Mouse (Mus musculus): ENCODE measurements around the gene Foxg1. TPM values are rescaled to one million over a fixed set of nuclear protein-coding genes. Genes with fewer than 3 reads are reported as not detected.

Gene Foxg1
- polyA plus RNA-seq, 1 experiment: not detected

- TF ChIP-seq CTCF (IDR thresholded peaks at IDR 0.05; ENCODE audit: borderline replicate concordance, insufficient read depth, low read depth, low read length) (no peak), POLR2A (IDR thresholded peaks at IDR 0.05; ENCODE audit: borderline replicate concordance, insufficient read depth, low read length) (no peak)
- DNase-seq: no peak
- Histone ChIP-seq H3K27ac (ENCODE audit: insufficient read depth, low read length) (no peak overlapping the region), H3K27me3 (ENCODE audit: control insufficient read depth, insufficient read depth, low read length) (peaks cover 24% of the 10 kb centered on the region; the same call in 1 of the 2 replicates), H3K4me1 (ENCODE audit: control insufficient read depth, insufficient read depth, low read length) (no peaks in the 10 kb centered on the region), H3K4me3 (replicated peaks; ENCODE audit: insufficient read depth, low read depth, low read length) (no peak overlapping the region)
- WGBS: 6% methylated on average over 19 of the region's 19 CpGs
These were observed 617 bp upstream of the Foxg1 start for GRCm38 (mm10) chr12:49381721-49382365.

GRCm38 (mm10) chr12:49383521-49384133, 1.2 kb downstream of the Foxg1 start:
- Histone ChIP-seq H3K4me1 (ENCODE audit: control insufficient read depth, insufficient read depth, low read length) (no peaks in the 10 kb centered on the region), H3K27me3 (ENCODE audit: control insufficient read depth, insufficient read depth, low read length) (peaks cover 19% of the 10 kb centered on the region; the same call in 1 of the 2 replicates), H3K27ac (ENCODE audit: insufficient read depth, low read length) (no peak overlapping the region), H3K4me3 (replicated peaks; ENCODE audit: insufficient read depth, low read depth, low read length) (no peak overlapping the region)
- no peak for TF ChIP-seq POLR2A (IDR thresholded peaks at IDR 0.05; ENCODE audit: borderline replicate concordance, insufficient read depth, low read length)
- no peak for TF ChIP-seq CTCF (IDR thresholded peaks at IDR 0.05; ENCODE audit: borderline replicate concordance, insufficient read depth, low read depth, low read length)
- DNase-seq: no peak
- WGBS: 2% methylated on average over 62 of the region's 67 CpGs

- H3K27me3 ChIP-seq (ENCODE audit: control insufficient read depth, insufficient read depth, low read length): peaks cover 19% of the 10 kb centered on the region; the same call in 1 of the 2 replicates
- no peaks in the 10 kb centered on the region for H3K4me1 ChIP-seq (ENCODE audit: control insufficient read depth, insufficient read depth, low read length)
- H3K27ac ChIP-seq (ENCODE audit: insufficient read depth, low read length): no peak overlapping the region
- H3K4me3 ChIP-seq (replicated peaks; ENCODE audit: insufficient read depth, low read depth, low read length): no peak overlapping the region
- no peak for TF ChIP-seq CTCF (IDR thresholded peaks at IDR 0.05; ENCODE audit: borderline replicate concordance, insufficient read depth, low read depth, low read length)
- TF ChIP-seq POLR2A (IDR thresholded peaks at IDR 0.05; ENCODE audit: borderline replicate concordance, insufficient read depth, low read length): no peak
- no peak for DNase-seq
- WGBS: 2% methylated on average over 45 of the region's 66 CpGs
These were observed 1.9 kb downstream of the Foxg1 start for GRCm38 (mm10) chr12:49384295-49384875.

- H3K27me3 ChIP-seq (ENCODE audit: control insufficient read depth, insufficient read depth, low read length): peaks cover 19% of the 10 kb centered on the region; the same call in 1 of the 2 replicates
- no peak for DNase-seq
- 2% methylated on average over 71 of the region's 75 CpGs for WGBS
- H3K4me1 ChIP-seq (ENCODE audit: control insufficient read depth, insufficient read depth, low read length): no peaks in the 10 kb centered on the region
- H3K27ac ChIP-seq (ENCODE audit: insufficient read depth, low read length): no peak within 1 kb of the TSS
- H3K4me3 ChIP-seq (replicated peaks; ENCODE audit: insufficient read depth, low read depth, low read length): no peak within 1 kb of the TSS
- TF ChIP-seq POLR2A (IDR thresholded peaks at IDR 0.05; ENCODE audit: borderline replicate concordance, insufficient read depth, low read length) (no peak), CTCF (IDR thresholded peaks at IDR 0.05; ENCODE audit: borderline replicate concordance, insufficient read depth, low read depth, low read length) (no peak)
These were observed 2.6 kb downstream of the Foxg1 start, which contains the start of gene Gm43517 for GRCm38 (mm10) chr12:49384876-49385630. Gene Gm43517 (plus strand): TSS chr12:49385174.

- TF ChIP-seq POLR2A (IDR thresholded peaks at IDR 0.05; ENCODE audit: borderline replicate concordance, insufficient read depth, low read length) (no peak), CTCF (IDR thresholded peaks at IDR 0.05; ENCODE audit: borderline replicate concordance, insufficient read depth, low read depth, low read length) (no peak)
- no peak overlapping the region for H3K4me3 ChIP-seq (replicated peaks; ENCODE audit: insufficient read depth, low read depth, low read length)
- H3K27ac ChIP-seq (ENCODE audit: insufficient read depth, low read length): no peak overlapping the region
- H3K27me3 ChIP-seq (ENCODE audit: control insufficient read depth, insufficient read depth, low read length): peaks cover 19% of the 10 kb centered on the region; the same call in 1 of the 2 replicates
- no peak for DNase-seq
- no peaks in the 10 kb centered on the region for H3K4me1 ChIP-seq (ENCODE audit: control insufficient read depth, insufficient read depth, low read length)
- WGBS: 4% methylated on average over 23 of the region's 23 CpGs
These were observed 3.2 kb downstream of the Foxg1 start for GRCm38 (mm10) chr12:49385631-49385990.

GRCm38 (mm10) chr12:49386081-49386805, 3.8 kb downstream of the Foxg1 start:
- no peak for DNase-seq
- TF ChIP-seq POLR2A (IDR thresholded peaks at IDR 0.05; ENCODE audit: borderline replicate concordance, insufficient read depth, low read length): no peak
- no peak for TF ChIP-seq CTCF (IDR thresholded peaks at IDR 0.05; ENCODE audit: borderline replicate concordance, insufficient read depth, low read depth, low read length)
- 17% methylated on average over 10 of the region's 10 CpGs for WGBS
- Histone ChIP-seq H3K27me3 (ENCODE audit: control insufficient read depth, insufficient read depth, low read length) (peaks cover 20% of the 10 kb centered on the region; the same call in 1 of the 2 replicates), H3K27ac (ENCODE audit: insufficient read depth, low read length) (no peak overlapping the region), H3K4me1 (ENCODE audit: control insufficient read depth, insufficient read depth, low read length) (no peaks in the 10 kb centered on the region), H3K4me3 (replicated peaks; ENCODE audit: insufficient read depth, low read depth, low read length) (no peak overlapping the region)
